ENCODE assay signal across 10 mouse cellular contexts in the genomic region with DNA sequence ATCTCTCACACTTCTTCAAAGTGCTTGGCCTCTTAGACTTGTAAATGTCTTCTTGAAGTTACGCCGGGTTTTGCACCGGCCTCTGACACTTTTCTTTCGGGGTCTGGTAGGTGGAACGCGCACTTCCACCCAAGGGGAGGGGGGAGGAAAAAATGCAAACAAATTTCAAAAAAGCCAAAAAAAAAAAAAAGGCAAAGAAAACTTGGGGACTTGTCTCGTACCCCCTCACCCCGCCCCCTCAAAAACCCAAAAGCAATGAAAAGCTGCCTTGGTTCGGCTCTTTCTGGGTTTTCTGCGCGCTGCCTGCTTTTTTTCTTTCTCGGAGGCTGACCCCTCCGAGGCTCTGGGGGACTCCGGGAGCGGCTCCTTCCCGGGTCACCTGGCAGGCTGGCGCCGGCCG. TPM values are rescaled to one million over a fixed set of nuclear protein-coding genes. Genes with fewer than 3 reads are reported as not detected.
DNase-seq lines count a peak whose midpoint lies in the region; ATAC-seq and TF ChIP-seq lines count a peak whose summit lies in the region.
"Had no signal": no experiment of that assay in that cellular context is flagged by ENCODE, and none has a peak within 500 bp of the region (broad histone marks: within the 10 kb centered on the region; RNA-seq: fewer than 3 reads in every experiment).

A gene (minus strand): TSS at position 120 of the 400 bp plus-strand sequence.

- no peak for TF ChIP-seq CTCF in ES-Bruce4 (IDR thresholded peaks at IDR 0.05; ENCODE audit: low read depth, low read length)

- no peak for TF ChIP-seq POLR2A in ES-Bruce4 (IDR thresholded peaks at IDR 0.05; ENCODE audit: insufficient read depth, low read length)

- H3K4me2 ChIP-seq in heart, embryonic 15.5 days: peak within 1 kb of the TSS; percentile 99
- H3K4me2 ChIP-seq in forebrain, embryonic 16.5 days (ENCODE audit: low read length): peak within 1 kb of the TSS; percentile 72
- peak within 1 kb of the TSS; percentile 95 for H3K4me2 ChIP-seq in limb, embryonic 13.5 days (replicated peaks)

- no peaks in the 10 kb centered on the region for H3K9me3 ChIP-seq in heart, embryonic 15.5 days (replicated peaks)
- no peaks in the 10 kb centered on the region for H3K9me3 ChIP-seq in ES-Bruce4 (replicated peaks; ENCODE audit: control insufficient read depth, insufficient read depth, low read length, poor library complexity, severe bottlenecking)
- no peaks in the 10 kb centered on the region for H3K9me3 ChIP-seq in forebrain, embryonic 16.5 days (ENCODE audit: control insufficient read depth, low read length)
- no peaks in the 10 kb centered on the region for H3K9me3 ChIP-seq in limb, embryonic 13.5 days

- peaks cover 34% of the 10 kb centered on the region for H3K4me1 ChIP-seq in heart, embryonic 15.5 days (replicated peaks)
- H3K4me1 ChIP-seq in ES-Bruce4 (ENCODE audit: control insufficient read depth, insufficient read depth, low read length): no peaks in the 10 kb centered on the region
- H3K4me1 ChIP-seq in forebrain, embryonic 16.5 days (replicated peaks; ENCODE audit: control insufficient read depth, insufficient read depth, low read length): peaks cover 33% of the 10 kb centered on the region
- peaks cover 33% of the 10 kb centered on the region for H3K4me1 ChIP-seq in limb, embryonic 13.5 days

- no peak for DNase-seq in heart, postnatal 10 days
- no peak for DNase-seq in adrenal gland, postnatal 14 days
- DNase-seq in lung, postnatal 36 days: no peak

- peaks cover 55% of the 10 kb centered on the region for H3K27me3 ChIP-seq in heart, embryonic 15.5 days
- H3K27me3 ChIP-seq in ES-Bruce4 (ENCODE audit: control insufficient read depth, insufficient read depth, low read length, poor library complexity, severe bottlenecking): peaks cover 12% of the 10 kb centered on the region
- no peaks in the 10 kb centered on the region for H3K27me3 ChIP-seq in forebrain, embryonic 16.5 days (replicated peaks; ENCODE audit: control insufficient read depth, insufficient read depth, low read length)
- peaks cover 54% of the 10 kb centered on the region for H3K27me3 ChIP-seq in limb, embryonic 13.5 days

- under 1% methylated on average over 18 of the region's 19 CpGs for WGBS in heart, embryonic 15.5 days
- WGBS in forebrain, embryonic 16.5 days: under 1% methylated on average over 14 of the region's 19 CpGs
- under 1% methylated on average over 19 of the region's 19 CpGs for WGBS in limb, embryonic 13.5 days

- peak within 1 kb of the TSS; percentile 72 for H3K27ac ChIP-seq in heart, embryonic 15.5 days
- no peak within 1 kb of the TSS for H3K27ac ChIP-seq in ES-Bruce4 (ENCODE audit: insufficient read depth, low read length)
- H3K27ac ChIP-seq in forebrain, embryonic 16.5 days (ENCODE audit: low read length): peak within 1 kb of the TSS; percentile 100
- H3K27ac ChIP-seq in limb, embryonic 13.5 days: peak within 1 kb of the TSS; percentile 94
- H3K27ac ChIP-seq: macrophage had no signal

- TF ChIP-seq EP300 in ES-Bruce4 (IDR thresholded peaks at IDR 0.05; ENCODE audit: insufficient read depth, low read depth, low read length): no peak

- H3K4me3 ChIP-seq in heart, embryonic 15.5 days: peak within 1 kb of the TSS; percentile 83
- peak within 1 kb of the TSS; percentile 74 for H3K4me3 ChIP-seq in ES-Bruce4 (ENCODE audit: low read depth, low read length)
- peak within 1 kb of the TSS; percentile 81 for H3K4me3 ChIP-seq in forebrain, embryonic 16.5 days (replicated peaks; ENCODE audit: low read length)
- H3K4me3 ChIP-seq in limb, embryonic 13.5 days: peak within 1 kb of the TSS; percentile 87

- H3K9ac ChIP-seq in heart, embryonic 15.5 days: peak within 1 kb of the TSS; percentile 75
- peak within 1 kb of the TSS; percentile 88 for H3K9ac ChIP-seq in ES-Bruce4 (ENCODE audit: low read depth, poor library complexity, severe bottlenecking)
- H3K9ac ChIP-seq in forebrain, embryonic 16.5 days (replicated peaks; ENCODE audit: low read depth, low read length): peak within 1 kb of the TSS; percentile 100
- H3K9ac ChIP-seq in limb, embryonic 13.5 days: peak within 1 kb of the TSS; percentile 94

- no peaks in the 10 kb centered on the region for H3K36me3 ChIP-seq in heart, embryonic 15.5 days
- no peaks in the 10 kb centered on the region for H3K36me3 ChIP-seq in ES-Bruce4 (ENCODE audit: control insufficient read depth, insufficient read depth, low read length, poor library complexity, severe bottlenecking)
- no peaks in the 10 kb centered on the region for H3K36me3 ChIP-seq in forebrain, embryonic 16.5 days (ENCODE audit: control insufficient read depth, insufficient read depth)
- H3K36me3 ChIP-seq in limb, embryonic 13.5 days: no peaks in the 10 kb centered on the region

- intact Hi-C loops in heart, postnatal 10 days (cut with DNase I): no loop called here

- no peak for ATAC-seq in heart, embryonic 15.5 days (replicated peaks; ENCODE audit: insufficient number of reproducible peaks, insufficient read depth, low FRiP score, low read depth)
- ATAC-seq in forebrain, embryonic 16.5 days: no peak
- no peak; the same call in 1 of the 2 replicates for ATAC-seq in limb, embryonic 13.5 days (ENCODE audit: low FRiP score, low read depth)
- ATAC-seq in granulocyte monocyte progenitor cell, adult 5-6 weeks (replicated peaks; ENCODE audit: poor library complexity, severe bottlenecking): no peak

RNA-seq across cellular contexts. Expression of the gene that starts here (rescaled TPM):
- polyA plus RNA-seq in heart, embryonic 15.5 days (2015; fragmentation: Nextera tagmentation; extraction: Ambion mirVana): 4.6 and 9.3 TPM in 2 replicates
- total RNA-seq in heart, postnatal 10 days (2021): 1 to 10 TPM; 1.6 to 1.8 TPM
- 0.69 and 0.79 TPM in 2 replicates for polyA plus RNA-seq in ES-Bruce4 (2011; ENCODE audit: insufficient read depth, insufficient read length, low read depth, missing spikeins)
- polyA plus RNA-seq in forebrain, embryonic 16.5 days (2015; fragmentation: Nextera tagmentation; extraction: Ambion mirVana): 81.4 and 87.9 TPM in 2 replicates
- 12.6 and 14.1 TPM in 2 replicates for polyA plus RNA-seq in limb, embryonic 13.5 days (2015; fragmentation: Nextera tagmentation; extraction: Ambion mirVana)
- total RNA-seq in granulocyte monocyte progenitor cell, adult 5-6 weeks (2014; fragmentation: Nextera tagmentation): not detected in 2 replicates
- not detected in 2 replicates for total RNA-seq in granulocyte monocyte progenitor cell, adult 5-6 weeks (2017)
- 1.0 and 4.7 TPM in 2 replicates for total RNA-seq in adrenal gland, postnatal 14 days (2021)
- total RNA-seq: MEL had no signal
- polyA plus RNA-seq: macrophage had no signal
